Mouse (Mus musculus): ENCODE measurements at regions not wholly inside any gene's neighbourhood (a gene's known extent, or its start where the extent isn't known, plus 50 kb on each side); places are given as distances from the start of the nearest gene placed in this dataset.

DNA sequence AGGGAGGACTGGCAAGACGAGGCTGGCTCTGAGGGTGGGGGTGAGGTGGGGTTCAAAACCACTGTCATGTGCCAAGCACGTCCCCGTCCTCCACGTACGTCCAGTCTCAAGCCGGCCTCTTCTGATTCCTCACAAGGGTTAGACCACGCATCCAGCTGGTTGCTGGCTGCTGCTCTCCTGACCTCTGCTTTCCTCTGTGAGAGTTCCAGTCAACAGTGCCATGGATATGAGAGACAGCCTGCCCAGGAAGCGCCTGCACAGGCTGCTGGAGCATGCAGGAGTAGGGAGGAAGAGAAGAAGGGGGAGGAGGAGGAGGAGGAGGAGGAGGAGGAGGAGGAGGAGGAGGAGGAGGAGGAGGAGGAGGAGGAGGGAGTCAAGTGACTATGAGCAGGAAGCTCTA, 224.6 kb upstream of the Ajap1 start:
- no peak for TF ChIP-seq POLR2A (IDR thresholded peaks at IDR 0.05; ENCODE audit: borderline replicate concordance, extremely low read depth, insufficient read depth, insufficient read length, poor library complexity, severe bottlenecking)
- no peak for TF ChIP-seq CTCF (IDR thresholded peaks at IDR 0.05; ENCODE audit: borderline replicate concordance, extremely low read depth, insufficient read depth, insufficient read length)

Data from brain, embryonic 14.5 days (tissue).